Mouse (Mus musculus) lung, postnatal 0 days (tissue): ENCODE measurements at regions not wholly inside any gene's neighbourhood (a gene's known extent, or its start where the extent isn't known, plus 50 kb on each side); places are given as distances from the start of the nearest gene placed in this dataset.
A peak's percentile ranks its signal among the peaks of the same experiment; 100 is the strongest.

Experiments
- ATAC-seq: fragments of 200-750 bp; cut with Nextera tagmentation; 2 replicates; pipeline ENCODE4 v1.8.0; 2017; ENCODE audit warnings: moderate library complexity
- DNase-seq: peaks from one replicate; pipeline ENCODE4 v3.0.0-alpha.2; 2016; ENCODE audit warnings: low spot score
- H3K27ac ChIP-seq: fragments of 300-500 bp; sonication (generic); 2 replicates; pipeline ENCODE4 v1.5.1; 2014; ENCODE audit warnings: antibody characterized with exemption, mild to moderate bottlenecking, low read length, mixed read lengths
- H3K27me3 ChIP-seq: fragments of 300-500 bp; sonication (generic); replicated peaks from 2 replicates; pipeline ENCODE4 v1.6.1; 2014; ENCODE audit warnings: low read length, mixed read lengths; ENCODE audit not compliant: insufficient read depth
- H3K36me3 ChIP-seq: fragments of 300-500 bp; sonication (generic); 2 replicates; pipeline ENCODE4 v1.6.1; 2014; ENCODE audit warnings: low read length, mixed read lengths; ENCODE audit not compliant: insufficient read depth
- H3K4me1 ChIP-seq: fragments of 300-500 bp; sonication (generic); 2 replicates; pipeline ENCODE4 v1.6.1; 2014; ENCODE audit warnings: antibody characterized with exemption, low read depth, low read length, mixed read lengths; ENCODE audit not compliant: insufficient read depth
- H3K4me2 ChIP-seq: fragments of 300-500 bp; sonication (generic); replicated peaks from 2 replicates; pipeline ENCODE4 v1.6.1; 2014; ENCODE audit warnings: low read depth, mild to moderate bottlenecking, low read length, moderate library complexity, mixed read lengths
- H3K4me3 ChIP-seq: fragments of 300-500 bp; sonication (generic); 2 replicates; pipeline ENCODE4 v1.5.1; 2014; ENCODE audit warnings: low read depth, low read length
- H3K9ac ChIP-seq: fragments of 300-500 bp; sonication (generic); replicated peaks from 2 replicates; pipeline ENCODE4 v1.6.1; 2014; ENCODE audit warnings: low read depth, mild to moderate bottlenecking
- H3K9me3 ChIP-seq: fragments of 300-500 bp; sonication (generic); 2 replicates; pipeline ENCODE4 v1.6.1; 2016; ENCODE audit warnings: low read length, mixed read lengths
- CTCF ChIP-seq: IDR thresholded peaks from 2 replicates; pipeline ENCODE4 v1.5.1; 2016; ENCODE audit warnings: antibody characterized with exemption, mild to moderate bottlenecking
- EP300 ChIP-seq: IDR thresholded peaks from 2 replicates; pipeline ENCODE4 v1.6.1; 2016; ENCODE audit warnings: antibody characterized with exemption, mild to moderate bottlenecking, control low read depth
- WGBS: fragments of 180-500 bp; shearing (Covaris S2); extraction: QIAGEN DNeasy Blood & Tissue Kit; methylation state at CpG from one replicate; pipeline ENCODE4 v1.1.7; 2014; 5-methylcytosine and 5-hydroxymethylcytosine counted together

DNA sequence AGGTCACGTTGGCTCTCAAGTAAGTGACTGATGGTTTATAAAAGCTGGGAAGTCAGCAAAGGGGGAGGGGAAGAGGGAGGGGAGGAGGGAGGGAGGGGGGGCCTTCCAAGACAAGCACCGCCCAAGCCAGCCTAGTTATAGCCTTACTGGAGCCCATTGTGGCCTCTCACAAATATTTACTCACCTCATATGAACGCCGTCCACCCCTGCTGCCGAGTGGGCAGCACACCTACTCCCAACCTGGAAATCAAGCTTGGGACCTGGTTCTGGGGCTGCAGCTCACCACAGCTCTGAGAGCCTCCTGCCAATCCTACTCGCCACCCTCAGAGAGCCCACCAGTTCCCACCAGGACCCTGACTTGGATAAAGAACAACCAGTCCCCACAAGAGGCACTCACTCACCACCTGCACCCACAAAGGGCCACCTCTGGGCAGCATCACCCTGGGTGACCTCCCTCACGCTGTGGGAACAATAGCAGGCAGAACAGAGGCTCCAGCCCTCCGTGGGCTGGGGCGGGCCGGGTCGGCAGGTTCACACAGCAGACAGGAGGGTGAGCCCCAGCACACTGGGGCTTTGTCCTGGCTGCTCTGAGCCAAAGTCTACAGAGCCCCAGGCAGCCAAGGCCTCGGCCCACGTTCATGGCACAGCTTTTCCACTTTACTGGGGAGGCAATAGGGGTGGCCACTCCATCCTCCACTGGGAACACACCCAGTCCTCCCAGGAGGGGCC lies 171.8 kb downstream of the Bcl11b start:
- no peak for TF ChIP-seq CTCF
- no peak for TF ChIP-seq EP300
- DNase-seq (no peak), ATAC-seq (0 out of 2 replicates have a peak, but pooled peaks have one; percentile 26)
- no peaks in the 10 kb centered on the region; the same call in 1 of the 2 replicates for H3K4me1 ChIP-seq
- H3K4me2 ChIP-seq, result no peak overlapping the region
- no peak overlapping the region for H3K9ac ChIP-seq
- no peaks in the 10 kb centered on the region for H3K36me3 ChIP-seq
- H3K27me3 ChIP-seq, result no peaks in the 10 kb centered on the region
- no peaks in the 10 kb centered on the region for H3K9me3 ChIP-seq
- no peak overlapping the region for H3K4me3 ChIP-seq
- H3K27ac ChIP-seq, result no peak overlapping the region
- 23% methylated on average over 13 of the region's 13 CpGs for WGBS

DNA sequence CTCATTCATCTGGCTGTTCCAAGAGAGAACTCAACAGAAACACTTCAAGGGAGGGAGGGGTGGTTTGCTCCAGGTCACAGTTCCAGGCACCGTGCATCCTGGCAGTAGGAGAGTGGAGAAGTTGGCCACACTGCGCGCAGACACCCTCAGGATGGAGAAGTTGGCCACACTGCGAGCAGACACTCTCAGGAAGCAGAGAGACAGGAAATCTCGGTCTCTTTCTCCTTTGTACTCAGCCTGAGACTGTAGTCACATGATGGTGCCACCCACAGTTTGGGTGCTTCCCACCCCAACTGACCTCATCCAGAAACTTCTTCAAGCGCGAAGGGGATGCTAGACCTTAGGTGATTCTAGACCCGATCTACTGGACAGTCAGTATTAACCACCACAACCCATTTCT lies 170.4 kb downstream of the Bcl11b start:
- ATAC-seq (no peak), DNase-seq (no peak)
- Histone ChIP-seq H3K4me1 (no peaks in the 10 kb centered on the region; the same call in 1 of the 2 replicates), H3K4me3 (no peak overlapping the region), H3K27me3 (no peaks in the 10 kb centered on the region), H3K9ac (no peak overlapping the region), H3K36me3 (no peaks in the 10 kb centered on the region), H3K4me2 (no peak overlapping the region), H3K27ac (no peak overlapping the region), H3K9me3 (no peaks in the 10 kb centered on the region)
- TF ChIP-seq EP300, result no peak
- no peak for TF ChIP-seq CTCF
- 88% methylated on average over 8 of the region's 8 CpGs for WGBS

DNA sequence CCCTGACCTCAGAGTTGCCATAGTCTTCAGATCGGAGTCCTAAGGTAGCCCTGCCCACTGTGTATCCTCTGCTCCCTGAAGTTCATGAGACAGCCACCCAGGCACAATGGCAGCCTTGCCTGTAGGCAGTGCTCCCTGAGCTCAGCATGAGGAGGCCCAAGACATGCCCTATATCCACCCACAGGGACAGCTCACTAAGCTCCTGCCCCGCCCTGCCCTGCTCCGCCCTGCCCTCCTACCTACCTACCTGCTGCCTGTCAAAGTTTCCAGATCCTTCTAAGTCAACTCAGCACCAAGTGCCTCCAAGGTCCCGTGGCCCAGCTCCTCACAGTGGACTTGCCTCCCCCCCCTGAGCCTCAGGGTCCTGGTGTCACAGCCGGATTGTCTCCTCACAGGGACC lies 168.9 kb downstream of the Bcl11b start:
- H3K27ac ChIP-seq, result no peak overlapping the region
- no peak for ATAC-seq
- H3K4me3 ChIP-seq, result no peak overlapping the region
- H3K9me3 ChIP-seq, result no peaks in the 10 kb centered on the region
- H3K36me3 ChIP-seq, result no peaks in the 10 kb centered on the region
- H3K27me3 ChIP-seq, result no peaks in the 10 kb centered on the region
- H3K4me2 ChIP-seq, result no peak overlapping the region
- no peaks in the 10 kb centered on the region; the same call in 1 of the 2 replicates for H3K4me1 ChIP-seq
- DNase-seq, result no peak
- 81% methylated on average over 5 of the region's 5 CpGs for WGBS
- no peak overlapping the region for H3K9ac ChIP-seq
- no peak for TF ChIP-seq EP300
- no peak for TF ChIP-seq CTCF

DNA sequence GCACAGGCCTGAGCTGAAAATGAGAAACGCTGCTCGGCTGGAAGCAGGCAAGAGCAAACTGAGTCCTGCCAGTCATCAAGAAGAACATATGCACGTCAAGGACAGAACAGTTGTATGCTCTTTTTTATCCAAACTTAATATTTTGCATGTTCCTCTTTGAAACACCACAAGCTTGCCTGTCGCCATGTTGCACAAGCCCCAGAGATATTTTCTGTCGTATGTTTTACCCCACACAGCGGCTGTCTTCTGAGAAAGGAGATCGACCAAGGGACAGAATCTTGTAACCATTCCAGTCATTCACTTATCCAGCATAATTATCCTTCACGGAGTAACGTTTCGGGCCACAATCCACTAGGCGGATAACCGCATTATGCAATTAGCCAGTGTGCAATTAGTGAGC lies 165.7 kb downstream of the Bcl11b start:
- H3K4me3 ChIP-seq, result no peak overlapping the region
- H3K4me1 ChIP-seq, result no peaks in the 10 kb centered on the region
- H3K27me3 ChIP-seq, result no peaks in the 10 kb centered on the region
- no peaks in the 10 kb centered on the region for H3K36me3 ChIP-seq
- H3K9ac ChIP-seq, result no peak overlapping the region
- 92% methylated on average over 12 of the region's 12 CpGs for WGBS
- no peak overlapping the region for H3K27ac ChIP-seq
- H3K9me3 ChIP-seq, result no peaks in the 10 kb centered on the region
- H3K4me2 ChIP-seq, result no peak overlapping the region
- no peak for DNase-seq
- TF ChIP-seq CTCF (no peak), EP300 (no peak)
- ATAC-seq, result no peak

DNA sequence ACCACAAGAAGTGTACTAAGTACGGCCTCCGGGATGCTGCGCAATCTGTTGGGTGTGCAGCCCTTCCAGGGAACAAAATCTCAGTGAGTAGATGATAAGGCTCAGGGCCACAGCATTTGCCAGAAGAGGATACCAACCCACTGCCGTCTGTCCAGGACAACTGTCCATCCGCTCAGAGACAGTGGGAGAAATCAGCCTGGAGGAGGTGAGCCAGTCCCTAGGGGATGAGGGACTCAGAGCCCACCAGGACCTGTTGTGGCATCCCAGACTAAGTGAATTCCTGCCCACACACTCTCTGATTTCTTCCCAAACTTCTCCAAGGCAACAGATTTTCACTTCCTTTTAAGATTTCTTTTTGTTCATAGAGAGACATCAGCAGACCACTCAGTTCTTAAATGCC lies 158.8 kb downstream of the Bcl11b start:
- no peaks in the 10 kb centered on the region for H3K27me3 ChIP-seq
- H3K9ac ChIP-seq, result no peak overlapping the region
- WGBS, result 82% methylated on average over 5 of the region's 5 CpGs
- H3K9me3 ChIP-seq, result no peaks in the 10 kb centered on the region
- ATAC-seq, result no peak
- no peak overlapping the region for H3K4me3 ChIP-seq
- DNase-seq, result no peak
- TF ChIP-seq EP300 (no peak), CTCF (no peak)
- H3K27ac ChIP-seq, result no peak overlapping the region
- no peaks in the 10 kb centered on the region for H3K36me3 ChIP-seq
- H3K4me2 ChIP-seq, result no peak overlapping the region
- H3K4me1 ChIP-seq, result no peaks in the 10 kb centered on the region

DNA sequence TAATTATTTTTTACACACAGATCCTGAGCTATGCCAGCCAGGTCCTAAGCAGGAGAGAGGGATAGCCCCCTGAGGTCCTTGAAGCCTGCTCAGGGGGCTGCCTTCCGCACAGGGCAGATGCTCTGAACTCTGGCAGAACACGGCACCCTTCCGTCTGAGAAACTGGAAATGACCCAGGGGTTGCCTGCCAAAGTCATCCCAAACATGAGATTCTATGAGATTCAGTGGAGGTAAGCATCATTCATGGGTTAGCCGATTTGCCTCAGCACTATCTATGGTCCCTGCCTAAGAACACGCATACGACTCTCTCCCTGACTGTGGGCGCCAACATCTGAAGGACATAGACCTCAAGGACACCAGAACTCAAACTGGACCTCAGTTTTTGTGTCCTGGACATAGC lies 152.8 kb downstream of the Bcl11b start:
- Histone ChIP-seq H3K27me3 (no peaks in the 10 kb centered on the region), H3K27ac (no peak overlapping the region), H3K4me3 (no peak overlapping the region), H3K4me2 (no peak overlapping the region), H3K4me1 (no peaks in the 10 kb centered on the region), H3K36me3 (no peaks in the 10 kb centered on the region), H3K9ac (no peak overlapping the region), H3K9me3 (no peaks in the 10 kb centered on the region)
- WGBS, result 84% methylated on average over 7 of the region's 7 CpGs
- TF ChIP-seq EP300, result no peak
- no peak for TF ChIP-seq CTCF
- ATAC-seq (no peak), DNase-seq (no peak)
